Mouse (Mus musculus): ENCODE measurements around the gene Zbtb9.
A peak's percentile ranks its signal among the peaks of the same experiment; 100 is the strongest.

DNA sequence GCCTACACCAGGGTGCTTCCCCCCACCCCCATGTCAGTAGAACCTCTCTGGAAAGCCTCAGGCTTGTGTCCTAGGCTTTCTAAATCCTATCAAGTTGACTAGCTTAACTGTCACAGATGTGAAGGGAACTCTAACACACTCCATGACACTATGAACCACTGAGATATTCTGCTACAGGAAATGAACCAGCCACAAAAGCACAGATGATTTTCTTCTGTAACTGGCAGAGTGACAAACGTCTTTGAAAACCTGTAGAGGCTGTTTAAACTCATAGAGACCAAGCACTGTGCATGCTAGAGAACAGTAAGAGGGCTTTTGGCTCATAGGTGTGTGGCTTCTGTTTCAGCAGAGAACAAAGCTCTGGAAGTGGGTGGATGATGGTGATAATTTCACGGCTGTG is 8.1 kb downstream of the Zbtb9 start:
- no peak for TF ChIP-seq CTCF (IDR thresholded peaks at IDR 0.05 in 2 of 3, conservative IDR thresholded peaks at IDR 0.05 in 1 of 3; ENCODE audit: control insufficient read depth in 1 of 3, insufficient read depth in 1 of 3, low read depth in 2 of 3, low read length in 3 of 3, poor library complexity in 1 of 3, severe bottlenecking in 1 of 3)
- no peak for TF ChIP-seq POLR2A (IDR thresholded peaks at IDR 0.05; ENCODE audit: control insufficient read depth in 1 of 2, insufficient read depth in 1 of 2, low read depth in 1 of 2, low read length in 2 of 2, poor library complexity in 1 of 2)
- TF ChIP-seq RCOR1 (IDR thresholded peaks at IDR 0.05; ENCODE audit: low read depth, low read length), result peak; percentile 15; the same call in 1 of the 2 replicates
- TF ChIP-seq UBTF (IDR thresholded peaks at IDR 0.05; ENCODE audit: borderline replicate concordance, insufficient read depth, low read depth, low read length), result no peak
- TF ChIP-seq TAL1 (IDR thresholded peaks at IDR 0.05; ENCODE audit: low read length), result no peak
- no peak for TF ChIP-seq MEF2A (IDR thresholded peaks at IDR 0.05; ENCODE audit: extremely low read depth, insufficient replicate concordance, low read depth, low read length, poor library complexity, severe bottlenecking)
- TF ChIP-seq NRF1 (IDR thresholded peaks at IDR 0.05; ENCODE audit: insufficient read depth, low read depth, low read length, poor library complexity, severe bottlenecking), result no peak
- peak; percentile 62 to 68; a peak in 2 of 4 replicates for TF ChIP-seq EP300 (IDR thresholded peaks at IDR 0.05; ENCODE audit: low read depth in 1 of 2, low read length in 2 of 2)
- TF ChIP-seq POLR2AphosphoS5 (IDR thresholded peaks at IDR 0.05; ENCODE audit: borderline replicate concordance, low read depth, low read length), result no peak
- TF ChIP-seq E2F4 (IDR thresholded peaks at IDR 0.05; ENCODE audit: borderline replicate concordance, low read depth, low read length), result no peak
